Mouse (Mus musculus) c-Kit-positive CD71-negative TER-119-negative erythroid progenitor cells, embryonic 14.5 days (primary cell): Measurements from ENCODE around the gene Nr2c1.

Experiments used
- DNase-seq: peaks from one replicate; pipeline ENCODE4 v3.0.0-alpha.2; 2013; ENCODE audit warnings: low read depth

Gene Nr2c1

GRCm38 (mm10) chr10:94210718-94211618, 63.1 kb downstream of the Nr2c1 start:
- DNase-seq: no peak

DNA sequence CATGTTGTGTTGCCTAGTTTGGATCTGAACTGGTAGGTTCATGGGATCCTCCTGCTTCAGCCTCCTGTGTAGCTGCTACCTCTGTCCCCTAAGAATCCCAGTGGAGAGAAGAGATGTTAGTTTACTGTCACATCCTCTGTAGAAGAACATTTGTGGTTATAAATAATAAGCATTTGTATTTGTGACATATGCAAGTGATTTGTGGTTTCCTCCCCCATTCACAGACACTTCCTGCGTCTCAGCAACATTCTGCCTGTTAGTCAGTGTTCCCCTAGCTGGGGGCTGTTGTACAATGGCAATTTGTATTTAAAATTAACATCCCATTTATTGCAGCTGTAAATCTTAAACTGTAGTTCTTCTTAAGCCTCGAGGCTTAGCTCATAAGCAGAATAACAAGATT, 63.9 kb downstream of the Nr2c1 start:
- DNase-seq: no peak

GRCm38 (mm10) chr10:94225026-94225750, 77.4 kb downstream of the Nr2c1 start:
- no peak for DNase-seq

- no peak for DNase-seq
Observed at GRCm38 (mm10) chr10:94230172-94230981, 82.6 kb downstream of the Nr2c1 start.

- no peak for DNase-seq
Observed at GRCm38 (mm10) chr10:94231025-94231424, 83.2 kb downstream of the Nr2c1 start.

- no peak for DNase-seq
Observed at GRCm38 (mm10) chr10:94235200-94235599, 87.4 kb downstream of the Nr2c1 start.

DNA sequence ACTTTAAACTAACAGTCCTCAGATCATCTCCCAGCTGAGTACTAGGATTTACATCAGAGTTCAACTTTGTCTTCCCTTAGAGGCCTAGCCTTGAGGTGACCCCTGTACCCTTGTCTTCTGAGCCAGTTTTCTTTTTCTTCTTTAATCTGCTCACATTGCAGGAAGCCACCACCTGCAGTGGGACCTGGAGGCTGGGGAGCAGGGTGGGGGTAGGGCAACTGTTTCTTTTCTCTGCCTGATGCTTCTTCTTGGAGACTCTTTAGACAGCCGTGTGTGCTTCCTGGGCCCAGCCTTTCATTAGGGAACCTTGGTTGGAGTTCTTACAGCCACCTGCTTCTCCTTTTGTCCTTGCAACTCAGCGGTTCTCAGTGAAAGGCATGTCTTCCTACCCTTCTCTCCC, 93.5 kb downstream of the Nr2c1 start:
- no peak for DNase-seq
